Mouse (Mus musculus): ENCODE results near the gene Fam107b.

Gene Fam107b

GRCm38 (mm10) chr2:3787752-3788423 lies 217.6 kb downstream of the Fam107b start:
- DNase-seq = no peak

DNA sequence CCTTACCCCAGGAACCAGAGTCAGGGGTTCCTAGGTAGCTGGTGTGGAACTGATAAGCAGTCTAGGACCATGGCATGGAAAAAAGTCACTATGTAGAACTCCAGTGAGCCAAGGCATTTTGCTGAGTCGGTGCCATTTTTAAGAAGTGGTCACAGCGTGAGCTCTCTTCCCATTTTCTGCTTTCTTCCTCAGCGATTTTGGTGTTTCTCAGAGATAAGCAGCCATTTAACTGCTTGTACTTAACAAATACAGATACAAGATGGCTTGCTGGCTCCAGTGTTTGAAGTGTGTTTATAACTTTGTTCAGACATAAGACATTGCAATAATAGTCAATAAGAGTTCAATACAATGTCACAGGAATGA lies 218.1 kb downstream of the Fam107b start:
- no peak for DNase-seq

- DNase-seq = no peak
Observed at GRCm38 (mm10) chr2:3796543-3796942, 226.3 kb downstream of the Fam107b start.

- peak; percentile 41 to 68 for DNase-seq
Observed at GRCm38 (mm10) chr2:3799767-3800554, 229.7 kb downstream of the Fam107b start.

- DNase-seq = no peak
Observed at GRCm38 (mm10) chr2:3800555-3800878, 230.2 kb downstream of the Fam107b start.

DNA sequence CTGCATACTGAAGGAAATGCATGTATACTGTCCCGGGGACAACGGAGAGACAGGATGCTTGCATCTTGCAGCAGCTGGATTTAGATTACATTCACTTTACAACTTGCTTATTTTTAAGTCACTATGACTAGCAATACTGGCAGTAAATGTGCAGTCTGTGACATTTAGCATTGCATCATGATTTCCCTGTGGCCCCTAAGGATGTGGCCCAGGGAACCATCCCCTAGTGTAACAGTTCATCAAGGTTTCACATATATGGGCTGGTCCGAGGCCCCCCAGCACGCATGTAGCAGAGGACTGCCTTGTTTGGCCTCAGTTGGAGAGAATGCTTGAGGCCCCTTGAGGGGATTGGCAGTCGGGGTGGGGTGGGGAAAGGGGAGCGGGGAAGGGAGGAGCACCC lies 235.5 kb downstream of the Fam107b start:
- DNase-seq = no peak

GRCm38 (mm10) chr2:3810321-3810720 lies 240.0 kb downstream of the Fam107b start:
- DNase-seq = no peak

- peak; percentile 43 to 62 for DNase-seq
Observed at GRCm38 (mm10) chr2:3816142-3816609, 245.9 kb downstream of the Fam107b start.

GRCm38 (mm10) chr2:3817626-3818025 lies 247.3 kb downstream of the Fam107b start:
- DNase-seq = no peak

DNA sequence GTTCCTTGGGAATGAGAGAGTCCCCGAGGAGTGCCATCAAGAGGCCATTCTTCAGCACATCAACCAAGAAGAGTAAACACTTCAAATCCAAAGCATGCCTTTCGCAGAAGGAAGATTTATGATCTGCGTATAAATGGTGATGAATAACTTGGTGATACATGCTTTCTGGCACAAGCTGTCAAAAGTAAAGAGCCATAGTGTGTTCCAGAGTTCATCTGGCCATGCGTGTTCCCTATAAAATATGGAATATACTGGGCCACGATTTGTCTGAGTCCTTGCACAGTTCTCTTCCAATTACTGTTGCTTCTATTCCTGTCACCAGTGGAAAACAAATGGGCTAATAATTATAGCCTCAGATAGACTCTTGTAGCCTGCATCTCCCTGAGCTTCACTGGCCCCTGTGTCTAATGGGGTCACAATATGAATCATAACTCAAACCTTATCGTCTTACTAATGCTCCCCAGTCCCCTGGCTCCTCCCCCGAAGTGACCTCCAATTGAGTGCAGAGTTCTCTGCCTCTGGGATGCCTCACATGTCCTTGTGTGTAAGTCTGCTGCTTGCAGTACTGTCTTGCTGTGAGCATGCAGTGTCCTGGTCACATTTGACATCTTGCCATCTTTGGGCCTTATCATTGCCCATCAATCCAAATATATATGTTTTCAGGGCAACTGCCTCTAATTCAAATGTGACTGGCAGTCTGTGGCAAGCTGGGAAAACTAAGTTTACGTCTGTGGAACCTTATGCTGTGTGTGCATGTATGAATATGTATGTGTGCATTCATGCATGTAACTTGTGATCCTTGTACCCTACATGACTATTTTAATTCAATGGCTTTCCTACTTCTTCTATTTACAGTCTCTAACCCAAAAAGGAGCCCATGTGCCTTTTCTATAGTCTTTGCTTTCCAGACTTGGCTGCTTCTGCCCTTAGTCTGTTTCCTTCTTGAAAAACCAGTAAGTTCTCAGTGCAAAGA lies 252.5 kb downstream of the Fam107b start:
- no peak for DNase-seq
